8 mouse cellular contexts compared by ENCODE assay signal in genomic region chr4:122955412-122956136, GRCm38 (mm10). TPM values are rescaled to one million over a fixed set of nuclear protein-coding genes. Genes with fewer than 3 reads are reported as not detected.
DNase-seq lines count a peak whose midpoint lies in the region; ATAC-seq and TF ChIP-seq lines count a peak whose summit lies in the region.

No protein-coding gene starts in this region.

- 8% methylated on average over 17 of the region's 17 CpGs for WGBS in forebrain, embryonic 13.5 days
- WGBS in liver, postnatal 0 days (ENCODE audit: insufficient replicate concordance), result 16% methylated on average over 17 of the region's 17 CpGs
- 7% methylated on average over 17 of the region's 17 CpGs for WGBS in neural tube, embryonic 13.5 days

- H3K9ac ChIP-seq in forebrain, embryonic 13.5 days, result peak overlapping the region; percentile 56
- 0 out of 2 replicates have a peak overlapping the region, but pooled peaks have one; percentile 27 for H3K9ac ChIP-seq in liver, postnatal 0 days (replicated peaks)
- H3K9ac ChIP-seq in neural tube, embryonic 13.5 days, result peak overlapping the region; percentile 61

- peak; percentile 56 for ATAC-seq in cerebellum, adult (ENCODE audit: insufficient number of reproducible peaks, low FRiP score, low TSS enrichment)
- peak; percentile 96 for ATAC-seq in forebrain, embryonic 13.5 days
- ATAC-seq in liver, postnatal 0 days, result peak; percentile 96
- peak; percentile 90 for ATAC-seq in neural tube, embryonic 13.5 days (ENCODE audit: low read depth)

- H3K4me3 ChIP-seq in E14TG2a.4 (replicated peaks; ENCODE audit: low read length), result peak overlapping the region; percentile 45
- peak overlapping the region; percentile 23 for H3K4me3 ChIP-seq in forebrain, embryonic 13.5 days
- H3K4me3 ChIP-seq in liver, postnatal 0 days (ENCODE audit: low read depth, low read length), result no peak overlapping the region
- peak overlapping the region; percentile 26 for H3K4me3 ChIP-seq in neural tube, embryonic 13.5 days

- H3K36me3 ChIP-seq in E14TG2a.4 (ENCODE audit: insufficient read depth, low read length), result no peaks in the 10 kb centered on the region
- H3K36me3 ChIP-seq in forebrain, embryonic 13.5 days (ENCODE audit: poor library complexity, severe bottlenecking), result peaks cover 34% of the 10 kb centered on the region
- H3K36me3 ChIP-seq in liver, postnatal 0 days (replicated peaks; ENCODE audit: insufficient read depth, low read length), result no peaks in the 10 kb centered on the region
- peaks cover 8% of the 10 kb centered on the region; the same call in 1 of the 2 replicates for H3K36me3 ChIP-seq in neural tube, embryonic 13.5 days

- H3K27ac ChIP-seq in forebrain, embryonic 13.5 days, result peak overlapping the region; percentile 92
- peak overlapping the region; percentile 51 for H3K27ac ChIP-seq in liver, postnatal 0 days (ENCODE audit: low read depth)
- H3K27ac ChIP-seq in neural tube, embryonic 13.5 days (replicated peaks), result peak overlapping the region; percentile 85

- no peak for TF ChIP-seq EP300 in liver, postnatal 0 days (IDR thresholded peaks at IDR 0.05; ENCODE audit: low read depth)

- TF ChIP-seq CTCF in E14TG2a.4 (conservative IDR thresholded peaks at IDR 0.05; ENCODE audit: low read length), result no peak
- TF ChIP-seq CTCF in liver, postnatal 0 days (IDR thresholded peaks at IDR 0.05; ENCODE audit: low read depth), result no peak

- peaks cover 31% of the 10 kb centered on the region for H3K4me1 ChIP-seq in E14TG2a.4 (replicated peaks; ENCODE audit: low read depth, low read length)
- peaks cover 47% of the 10 kb centered on the region for H3K4me1 ChIP-seq in forebrain, embryonic 13.5 days
- H3K4me1 ChIP-seq in liver, postnatal 0 days (ENCODE audit: insufficient read depth), result peaks cover 27% of the 10 kb centered on the region
- H3K4me1 ChIP-seq in neural tube, embryonic 13.5 days (replicated peaks), result peaks cover 40% of the 10 kb centered on the region

- peaks cover 75% of the 10 kb centered on the region for H3K27me3 ChIP-seq in E14TG2a.4 (ENCODE audit: insufficient read depth, low read length)
- no peaks in the 10 kb centered on the region for H3K27me3 ChIP-seq in forebrain, embryonic 13.5 days
- peaks cover 24% of the 10 kb centered on the region for H3K27me3 ChIP-seq in liver, postnatal 0 days (ENCODE audit: insufficient read depth, low read length)
- 0 out of 2 replicates have a peak, but pooled peaks cover 3% of the 10 kb centered on the region for H3K27me3 ChIP-seq in neural tube, embryonic 13.5 days

- intact Hi-C loops in heart, postnatal 14 days (cut with DNase I), result no loop called here

- peak overlapping the region; percentile 57 for H3K4me2 ChIP-seq in forebrain, embryonic 13.5 days
- peak overlapping the region; percentile 42 for H3K4me2 ChIP-seq in liver, postnatal 0 days (ENCODE audit: low read depth, low read length)
- H3K4me2 ChIP-seq in neural tube, embryonic 13.5 days, result peak overlapping the region; percentile 51

- H3K9me3 ChIP-seq in E14TG2a.4 (ENCODE audit: low read length), result no peaks in the 10 kb centered on the region
- H3K9me3 ChIP-seq in forebrain, embryonic 13.5 days (replicated peaks), result no peaks in the 10 kb centered on the region
- H3K9me3 ChIP-seq in liver, postnatal 0 days (ENCODE audit: low read length), result no peaks in the 10 kb centered on the region
- no peaks in the 10 kb centered on the region for H3K9me3 ChIP-seq in neural tube, embryonic 13.5 days

- DNase-seq in heart, postnatal 14 days, result peak; percentile 72 to 79
- DNase-seq in layer of hippocampus, adult 11-12 months (ENCODE audit: low spot score), result peak; percentile 90
- DNase-seq in liver, postnatal 0 days, result peak; percentile 91
- peak; percentile 65 for DNase-seq in telencephalon, adult 2 months (ENCODE audit: low read depth, low spot score)

RNA-seq across cellular contexts. Expression of gene Mfsd2a, which starts 5.4 kb away (rescaled TPM):
- polyA plus RNA-seq in forebrain, embryonic 13.5 days (2015; fragmentation: Nextera tagmentation; extraction: Ambion mirVana), result 26.7 and 28.2 TPM in 2 replicates
- total RNA-seq in heart, postnatal 14 days (2021), result under 1 TPM in 1 of 2 experiments, not detected in 1; 0.24 TPM
- not detected in 2 replicates for polyA plus RNA-seq in liver, postnatal 0 days (2015; fragmentation: Nextera tagmentation; extraction: Ambion mirVana)
- 30.2 and 30.3 TPM in 2 replicates for polyA plus RNA-seq in neural tube, embryonic 13.5 days (2015; fragmentation: Nextera tagmentation; extraction: Ambion mirVana)

RNA-seq across cellular contexts. Expression of gene Mycl, which starts 39.9 kb away (rescaled TPM):
- 59.3 and 63.3 TPM in 2 replicates for polyA plus RNA-seq in forebrain, embryonic 13.5 days (2015; fragmentation: Nextera tagmentation; extraction: Ambion mirVana)
- under 1 TPM; 0.32 to 0.62 TPM for total RNA-seq in heart, postnatal 14 days (2021)
- polyA plus RNA-seq in liver, postnatal 0 days (2015; fragmentation: Nextera tagmentation; extraction: Ambion mirVana), result 1.2 and 1.5 TPM in 2 replicates
- 59.6 and 61.3 TPM in 2 replicates for polyA plus RNA-seq in neural tube, embryonic 13.5 days (2015; fragmentation: Nextera tagmentation; extraction: Ambion mirVana)

Comparison
In these comparisons a context has a peak if more than half of its experiments do, and no peak if none do; other contexts are left out.
1. RNA of gene Mfsd2a, which starts 5.4 kb away (polyA plus RNA-seq): 30.2 to 30.3 TPM in neural tube, embryonic 13.5 days and 26.7 to 28.2 TPM in forebrain, embryonic 13.5 days; not detected in liver, postnatal 0 days; every median in the first group is over 10 times any median in the second.
2. RNA of gene Mycl, which starts 39.9 kb away (polyA plus RNA-seq): 59.3 to 63.3 TPM in forebrain, embryonic 13.5 days and 59.6 to 61.3 TPM in neural tube, embryonic 13.5 days; 1.2 to 1.5 TPM in liver, postnatal 0 days; every median in the first group is over 10 times any median in the second.
3. Peak in every context shown above with its lines, with median percentiles within 50 percentile points of each other: ATAC-seq, H3K27ac ChIP-seq, H3K4me2 ChIP-seq, H3K9ac ChIP-seq and DNase-seq.